Mouse (Mus musculus): ENCODE measurements around the gene Gas2.

GRCm38 (mm10) chr7:52007138-52007537, 145.3 kb downstream of the Gas2 start:
- TF ChIP-seq TAL1 (conservative IDR thresholded peaks at IDR 0.05; ENCODE audit: low read depth, low read length) (no peak), CTCF (IDR thresholded peaks at IDR 0.05; ENCODE audit: low read depth, low read length) (no peak), POLR2AphosphoS5 (IDR thresholded peaks at IDR 0.05; ENCODE audit: insufficient replicate concordance, low read depth, low read length) (no peak)
